Mouse (Mus musculus): ENCODE data around the gene Meis2. TPM values are rescaled to one million over a fixed set of nuclear protein-coding genes. Genes with fewer than 3 reads are reported as not detected.

Gene Meis2
- polyA plus RNA-seq, 1 experiment from 2014 or later, result 52.8 TPM

GRCm38 (mm10) chr2:115875802-115876531, 189.7 kb downstream of the Meis2 start:
- Histone ChIP-seq H3K27me3 (ENCODE audit: insufficient read depth, low read length) (no peaks in the 10 kb centered on the region), H3K36me3 (ENCODE audit: insufficient read depth, low read length) (no peaks in the 10 kb centered on the region), H3K4me1 (replicated peaks; ENCODE audit: insufficient read depth, low read length) (0 out of 2 replicates have a peak, but pooled peaks cover 9% of the 10 kb centered on the region), H3K4me3 (replicated peaks; ENCODE audit: low read depth, low read length) (no peak overlapping the region), H3K9ac (ENCODE audit: low read depth, low read length) (no peak overlapping the region), H3K27ac (no peak overlapping the region), H3K9me3 (replicated peaks; ENCODE audit: low read length) (no peaks in the 10 kb centered on the region), H3K4me2 (ENCODE audit: low read length) (peak overlapping the region; percentile 6; the same call in 1 of the 2 replicates)
- no peak for ATAC-seq (replicated peaks; ENCODE audit: low FRiP score, low read depth)
- 26% methylated on average over 8 of the region's 8 CpGs for WGBS
- TF ChIP-seq CTCF (IDR thresholded peaks at IDR 0.05; ENCODE audit: low read depth), result no peak
- peak; percentile 75 for DNase-seq (ENCODE audit: low spot score)

GRCm38 (mm10) chr2:115872851-115873250, 192.8 kb downstream of the Meis2 start:
- H3K4me3 ChIP-seq (replicated peaks; ENCODE audit: low read depth, low read length), result no peak overlapping the region
- no peak overlapping the region for H3K9ac ChIP-seq (ENCODE audit: low read depth, low read length)
- ATAC-seq (replicated peaks; ENCODE audit: low FRiP score, low read depth), result 0 out of 2 replicates have a peak, but pooled peaks have one; percentile 15
- H3K4me2 ChIP-seq (ENCODE audit: low read length), result no peak overlapping the region
- no peaks in the 10 kb centered on the region for H3K9me3 ChIP-seq (replicated peaks; ENCODE audit: low read length)
- no peak for TF ChIP-seq CTCF (IDR thresholded peaks at IDR 0.05; ENCODE audit: low read depth)
- 10% methylated on average over 2 of the region's 2 CpGs for WGBS
- H3K27ac ChIP-seq, result no peak overlapping the region
- no peaks in the 10 kb centered on the region for H3K36me3 ChIP-seq (ENCODE audit: insufficient read depth, low read length)
- DNase-seq (ENCODE audit: low spot score), result peak; percentile 73
- H3K27me3 ChIP-seq (ENCODE audit: insufficient read depth, low read length), result no peaks in the 10 kb centered on the region
- peaks cover 16% of the 10 kb centered on the region; the same call in 1 of the 2 replicates for H3K4me1 ChIP-seq (replicated peaks; ENCODE audit: insufficient read depth, low read length)

- no peak overlapping the region for H3K4me2 ChIP-seq (ENCODE audit: low read length)
- H3K4me3 ChIP-seq (replicated peaks; ENCODE audit: low read depth, low read length), result no peak overlapping the region
- no peak for TF ChIP-seq CTCF (IDR thresholded peaks at IDR 0.05; ENCODE audit: low read depth)
- H3K9me3 ChIP-seq (replicated peaks; ENCODE audit: low read length), result no peaks in the 10 kb centered on the region
- H3K27ac ChIP-seq, result no peak overlapping the region
- H3K9ac ChIP-seq (ENCODE audit: low read depth, low read length), result no peak overlapping the region
- H3K27me3 ChIP-seq (ENCODE audit: insufficient read depth, low read length), result no peaks in the 10 kb centered on the region
- 0 out of 2 replicates have a peak, but pooled peaks cover 3% of the 10 kb centered on the region for H3K36me3 ChIP-seq (ENCODE audit: insufficient read depth, low read length)
- H3K4me1 ChIP-seq (replicated peaks; ENCODE audit: insufficient read depth, low read length), result peaks cover 16% of the 10 kb centered on the region; the same call in 1 of the 2 replicates
- DNase-seq (ENCODE audit: low spot score) (no peak), ATAC-seq (replicated peaks; ENCODE audit: low FRiP score, low read depth) (no peak)
- WGBS, result 35% methylated on average over 2 of the region's 2 CpGs
Measured at GRCm38 (mm10) chr2:115869966-115870365, 195.7 kb downstream of the Meis2 start.

GRCm38 (mm10) chr2:115860600-115861347, 204.9 kb downstream of the Meis2 start:
- peak; percentile 88 for DNase-seq (ENCODE audit: low spot score)
- H3K36me3 ChIP-seq (ENCODE audit: insufficient read depth, low read length), result no peaks in the 10 kb centered on the region
- no peak for TF ChIP-seq CTCF (IDR thresholded peaks at IDR 0.05; ENCODE audit: low read depth)
- no peaks in the 10 kb centered on the region for H3K27me3 ChIP-seq (ENCODE audit: insufficient read depth, low read length)
- ATAC-seq (replicated peaks; ENCODE audit: low FRiP score, low read depth), result no peak
- H3K9ac ChIP-seq (ENCODE audit: low read depth, low read length), result peak overlapping the region; percentile 47
- H3K27ac ChIP-seq, result peak overlapping the region; percentile 90
- 0 out of 2 replicates have a peak, but pooled peaks cover 9% of the 10 kb centered on the region for H3K4me1 ChIP-seq (replicated peaks; ENCODE audit: insufficient read depth, low read length)
- H3K9me3 ChIP-seq (replicated peaks; ENCODE audit: low read length), result no peaks in the 10 kb centered on the region
- H3K4me2 ChIP-seq (ENCODE audit: low read length), result peak overlapping the region; percentile 62
- WGBS, result 6% methylated on average over 25 of the region's 25 CpGs
- peak overlapping the region; percentile 27 for H3K4me3 ChIP-seq (replicated peaks; ENCODE audit: low read depth, low read length)

GRCm38 (mm10) chr2:115860141-115860480, 205.5 kb downstream of the Meis2 start:
- Histone ChIP-seq H3K4me2 (ENCODE audit: low read length) (peak overlapping the region; percentile 62), H3K27me3 (ENCODE audit: insufficient read depth, low read length) (no peaks in the 10 kb centered on the region), H3K27ac (peak overlapping the region; percentile 90), H3K4me1 (replicated peaks; ENCODE audit: insufficient read depth, low read length) (0 out of 2 replicates have a peak, but pooled peaks cover 9% of the 10 kb centered on the region), H3K36me3 (ENCODE audit: insufficient read depth, low read length) (no peaks in the 10 kb centered on the region), H3K9ac (ENCODE audit: low read depth, low read length) (peak overlapping the region; percentile 47), H3K4me3 (replicated peaks; ENCODE audit: low read depth, low read length) (peak overlapping the region; percentile 27), H3K9me3 (replicated peaks; ENCODE audit: low read length) (no peaks in the 10 kb centered on the region)
- TF ChIP-seq CTCF (IDR thresholded peaks at IDR 0.05; ENCODE audit: low read depth), result no peak
- peak; percentile 92 for DNase-seq (ENCODE audit: low spot score)
- 0 out of 2 replicates have a peak, but pooled peaks have one; percentile 35 for ATAC-seq (replicated peaks; ENCODE audit: low FRiP score, low read depth)
- WGBS, result under 1% methylated on average over 15 of the region's 15 CpGs

All from kidney, postnatal 0 days (tissue).